24 mouse cellular contexts compared by ENCODE assay signal in the genomic region with DNA sequence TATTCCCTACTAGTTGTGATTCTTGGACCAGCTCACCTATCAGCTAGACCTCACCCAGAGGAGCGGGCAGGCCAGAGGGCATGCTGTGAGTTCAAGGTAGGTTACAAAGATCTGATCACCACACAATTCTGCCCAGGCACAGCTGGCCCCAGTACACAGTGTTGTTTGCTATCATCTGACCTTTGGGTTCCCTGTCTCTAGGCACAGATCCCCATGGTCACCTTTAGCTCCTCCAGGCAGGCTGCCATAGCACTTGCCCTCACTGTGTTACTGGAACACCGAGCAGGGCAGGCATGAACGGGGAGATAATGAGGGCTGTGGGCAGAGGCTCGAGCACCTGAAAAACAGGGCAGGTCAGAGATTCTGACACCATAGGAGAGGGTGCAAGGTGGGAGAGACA. TPM values are rescaled to one million over a fixed set of nuclear protein-coding genes. Genes with fewer than 3 reads are reported as not detected.
DNase-seq lines count a peak whose midpoint lies in the region; ATAC-seq and TF ChIP-seq lines count a peak whose summit lies in the region.
"Had no signal": no experiment of that assay in that cellular context is flagged by ENCODE, and none has a peak within 500 bp of the region (broad histone marks: within the 10 kb centered on the region; RNA-seq: fewer than 3 reads in every experiment).

No protein-coding gene starts in this region.

- no peak overlapping the region for H3K4me2 ChIP-seq in liver, embryonic 11.5 days
- H3K4me2 ChIP-seq: embryonic facial prominence, embryonic 12.5 days; hindbrain, embryonic 14.5 days; limb, embryonic 15.5 days; midbrain, embryonic 13.5 days; neural tube, embryonic 13.5 days; stomach, embryonic 15.5 days had no signal

- no peaks in the 10 kb centered on the region for H3K9me3 ChIP-seq in liver, embryonic 11.5 days (ENCODE audit: control insufficient read depth, low read length)
- H3K9me3 ChIP-seq: embryonic facial prominence, embryonic 12.5 days; G1E; limb, embryonic 15.5 days; midbrain, embryonic 13.5 days; neural tube, embryonic 13.5 days; stomach, embryonic 15.5 days had no signal

- no peak for TF ChIP-seq CTCF in small intestine, adult 2 months (IDR thresholded peaks at IDR 0.05; ENCODE audit: extremely low read depth, insufficient read length, insufficient replicate concordance, low read depth, low read length)
- TF ChIP-seq CTCF in layer of hippocampus, adult 2 months (conservative IDR thresholded peaks at IDR 0.05), result no peak

- TF ChIP-seq POLR2A in small intestine, adult 2 months (IDR thresholded peaks at IDR 0.05; ENCODE audit: low read depth, low read length), result no peak

- peaks cover 6% of the 10 kb centered on the region; the same call in 1 of the 2 replicates for H3K36me3 ChIP-seq in liver, embryonic 11.5 days (ENCODE audit: control insufficient read depth, insufficient read depth, low read length)
- peaks cover 14% of the 10 kb centered on the region for H3K36me3 ChIP-seq in small intestine, adult 2 months (ENCODE audit: control insufficient read depth, insufficient read depth, low read length)

- peaks cover 13% of the 10 kb centered on the region for H3K4me1 ChIP-seq in liver, embryonic 11.5 days (replicated peaks; ENCODE audit: control insufficient read depth, insufficient read depth, low read length)
- peaks cover 10% of the 10 kb centered on the region; the same call in 1 of the 2 replicates for H3K4me1 ChIP-seq in small intestine, adult 2 months (ENCODE audit: control insufficient read depth, insufficient read depth, insufficient read length, low read length)
- H3K4me1 ChIP-seq: embryonic facial prominence, embryonic 12.5 days; limb, embryonic 15.5 days; midbrain, embryonic 13.5 days; neural tube, embryonic 13.5 days; stomach, embryonic 15.5 days had no signal

- no peaks in the 10 kb centered on the region for H3K27me3 ChIP-seq in liver, embryonic 11.5 days (replicated peaks; ENCODE audit: control insufficient read depth, insufficient read depth, low read length)
- H3K27me3 ChIP-seq in small intestine, adult 2 months (ENCODE audit: control insufficient read depth, insufficient read depth, low read length), result no peaks in the 10 kb centered on the region
- H3K27me3 ChIP-seq: embryonic facial prominence, embryonic 12.5 days; limb, embryonic 15.5 days; midbrain, embryonic 13.5 days; neural tube, embryonic 13.5 days; stomach, embryonic 15.5 days had no signal

- H3K27ac ChIP-seq in liver, embryonic 11.5 days (ENCODE audit: low read depth, low read length), result no peak overlapping the region
- H3K27ac ChIP-seq in small intestine, adult 2 months (ENCODE audit: insufficient read depth, low read depth, low read length), result peak overlapping the region; percentile 67
- H3K27ac ChIP-seq in layer of hippocampus, adult 2 months, result no peak overlapping the region
- H3K27ac ChIP-seq: embryonic facial prominence, embryonic 12.5 days; hindbrain, embryonic 14.5 days; kidney, postnatal 0 days; limb, embryonic 15.5 days; midbrain, embryonic 13.5 days; stomach, embryonic 15.5 days had no signal

- H3K4me3 ChIP-seq in liver, embryonic 11.5 days (ENCODE audit: low read depth, low read length), result no peak overlapping the region
- no peak overlapping the region for H3K4me3 ChIP-seq in small intestine, adult 2 months (ENCODE audit: low read depth, low read length)
- no peak overlapping the region for H3K4me3 ChIP-seq in layer of hippocampus, adult 2 months
- H3K4me3 ChIP-seq: embryonic facial prominence, embryonic 12.5 days; limb, embryonic 15.5 days; midbrain, embryonic 13.5 days; neural tube, embryonic 13.5 days; stomach, embryonic 15.5 days had no signal

- peak; percentile 42; the same call in 1 of the 2 replicates for ATAC-seq in liver, embryonic 11.5 days (replicated peaks; ENCODE audit: low FRiP score)
- no peak for ATAC-seq in erythroblast, adult 5-6 weeks (replicated peaks; ENCODE audit: low FRiP score, poor library complexity, severe bottlenecking)
- ATAC-seq: activated CD4-positive, CD25-positive, alpha-beta regulatory T cell, adult 4 months; forebrain, embryonic 16.5 days; midbrain, embryonic 13.5 days had no signal

- DNase-seq in adrenal gland, postnatal 14 days, result peak; percentile 74
- no peak for DNase-seq in adrenal gland, postnatal 4 days (ENCODE audit: low spot score in 2 of 2)
- DNase-seq in heart, adult 9 months (ENCODE audit: low spot score in 2 of 2), result peak; percentile 23 to 43
- DNase-seq in heart, postnatal 4 days, result no peak
- no peak for DNase-seq in liver, embryonic 11.5 days (ENCODE audit: low spot score)
- DNase-seq in layer of hippocampus, adult 2 months (ENCODE audit: low spot score in 2 of 2), result no peak
- DNase-seq: cerebellum, adult 9-11 months; kidney, adult 11 months; lung, postnatal 10 days; right cerebral cortex, postnatal 14 days; thymus, adult 18-20 months; thymus, postnatal 4 days had no signal

- 76% methylated on average over 4 of the region's 4 CpGs for WGBS in liver, embryonic 11.5 days
- 44% methylated on average over 4 of the region's 4 CpGs for WGBS in small intestine, adult 2 months

- H3K9ac ChIP-seq in liver, embryonic 11.5 days (ENCODE audit: low read depth, low read length), result 0 out of 2 replicates have a peak overlapping the region, but pooled peaks have one; percentile 28
- H3K9ac ChIP-seq: embryonic facial prominence, embryonic 12.5 days; hindbrain, embryonic 14.5 days; limb, embryonic 15.5 days; midbrain, embryonic 13.5 days; neural tube, embryonic 13.5 days; stomach, embryonic 15.5 days had no signal

RNA-seq across cellular contexts. Expression of gene Chid1, which starts 22.0 kb away (rescaled TPM):
- total RNA-seq in adrenal gland, postnatal 14 days (2021), result 46.5 and 49.7 TPM in 2 replicates
- total RNA-seq in adrenal gland, postnatal 4 days (2021), result 10 to 100 TPM; 42.4 to 49.2 TPM
- total RNA-seq in heart, postnatal 4 days (2021), result 10 to 100 TPM; 36.5 to 36.6 TPM
- 39.2 and 48.1 TPM in 2 replicates for polyA plus RNA-seq in liver, embryonic 11.5 days (2014; fragmentation: Nextera tagmentation; extraction: Ambion mirVana)
- 21.5 and 30.7 TPM in 2 replicates for polyA plus RNA-seq in small intestine, adult 2 months (2012; rRNA removed)
- 10 to 100 TPM; 83.1 to 85.1 TPM for total RNA-seq in layer of hippocampus, adult 2 months (2021)
- 4.0 and 7.5 TPM in 2 replicates for total RNA-seq in erythroblast, adult 5-6 weeks (2015; ENCODE audit: low replicate concordance)
- total RNA-seq in erythroblast, adult 5-6 weeks (2017; ENCODE audit: low replicate concordance), result 7.5 and 8.1 TPM in 2 replicates

RNA-seq across cellular contexts. Expression of gene Tspan4, which starts 42.6 kb away (rescaled TPM):
- total RNA-seq in adrenal gland, postnatal 14 days (2021), result 49.4 and 58.4 TPM in 2 replicates
- 10 to 100 TPM; 77.9 to 79.6 TPM for total RNA-seq in adrenal gland, postnatal 4 days (2021)
- total RNA-seq in heart, postnatal 4 days (2021), result 10 to 100 TPM; 37.2 to 38.0 TPM
- polyA plus RNA-seq in liver, embryonic 11.5 days (2014; fragmentation: Nextera tagmentation; extraction: Ambion mirVana), result 77.9 and 78.2 TPM in 2 replicates
- polyA plus RNA-seq in small intestine, adult 2 months (2012; rRNA removed), result 15.7 and 16.1 TPM in 2 replicates
- total RNA-seq in layer of hippocampus, adult 2 months (2021), result 10 to 100 TPM; 13.6 to 13.7 TPM
- 0.58 and 1.7 TPM in 2 replicates for total RNA-seq in erythroblast, adult 5-6 weeks (2015; ENCODE audit: low replicate concordance)
- 2.2 and 7.7 TPM in 2 replicates for total RNA-seq in erythroblast, adult 5-6 weeks (2017; ENCODE audit: low replicate concordance)

RNA-seq across cellular contexts. Expression of gene Polr2l, which starts 42.7 kb away (rescaled TPM):
- 74.5 TPM in 2 replicates for total RNA-seq in adrenal gland, postnatal 14 days (2021)
- total RNA-seq in adrenal gland, postnatal 4 days (2021), result 10 to 100 TPM; 57.7 to 61.2 TPM
- total RNA-seq in heart, postnatal 4 days (2021), result 10 to 100 TPM; 49.6 to 52.4 TPM
- polyA plus RNA-seq in liver, embryonic 11.5 days (2014; fragmentation: Nextera tagmentation; extraction: Ambion mirVana), result 95.3 and 104 TPM in 2 replicates
- polyA plus RNA-seq in small intestine, adult 2 months (2012; rRNA removed), result 29.9 and 30.2 TPM in 2 replicates
- total RNA-seq in layer of hippocampus, adult 2 months (2021), result 10 to 100 TPM; 38.7 TPM
- 7.3 and 10.0 TPM in 2 replicates for total RNA-seq in erythroblast, adult 5-6 weeks (2015; ENCODE audit: low replicate concordance)
- 5.4 and 9.5 TPM in 2 replicates for total RNA-seq in erythroblast, adult 5-6 weeks (2017; ENCODE audit: low replicate concordance)

RNA-seq across cellular contexts. Expression of gene Ap2a2, which starts 44.3 kb away (rescaled TPM):
- total RNA-seq in adrenal gland, postnatal 14 days (2021), result 61.0 and 64.0 TPM in 2 replicates
- total RNA-seq in adrenal gland, postnatal 4 days (2021), result 10 to 100 TPM; 75.6 to 81.5 TPM
- total RNA-seq in heart, postnatal 4 days (2021), result 10 to 100 TPM; 61.1 to 61.4 TPM
- polyA plus RNA-seq in liver, embryonic 11.5 days (2014; fragmentation: Nextera tagmentation; extraction: Ambion mirVana), result 94.4 and 102 TPM in 2 replicates
- 49.6 and 109 TPM in 2 replicates for polyA plus RNA-seq in small intestine, adult 2 months (2012; rRNA removed)
- 100 to 1,000 TPM; 226 to 243 TPM for total RNA-seq in layer of hippocampus, adult 2 months (2021)
- 39.9 and 43.4 TPM in 2 replicates for total RNA-seq in erythroblast, adult 5-6 weeks (2015; ENCODE audit: low replicate concordance)
- total RNA-seq in erythroblast, adult 5-6 weeks (2017; ENCODE audit: low replicate concordance), result 59.3 and 64.1 TPM in 2 replicates

RNA-seq across cellular contexts. Expression of gene Cd151, which starts 50.4 kb away (rescaled TPM):
- 199 and 204 TPM in 2 replicates for total RNA-seq in adrenal gland, postnatal 14 days (2021)
- total RNA-seq in adrenal gland, postnatal 4 days (2021), result 100 to 1,000 TPM; 209 to 215 TPM
- 100 to 1,000 TPM; 229 to 230 TPM for total RNA-seq in heart, postnatal 4 days (2021)
- polyA plus RNA-seq in liver, embryonic 11.5 days (2014; fragmentation: Nextera tagmentation; extraction: Ambion mirVana), result 20.6 and 22.3 TPM in 2 replicates
- 209 and 414 TPM in 2 replicates for polyA plus RNA-seq in small intestine, adult 2 months (2012; rRNA removed)
- 10 to 100 TPM; 23.4 to 25.1 TPM for total RNA-seq in layer of hippocampus, adult 2 months (2021)
- 5.2 TPM in 1 of 2 replicates, not detected in the other for total RNA-seq in erythroblast, adult 5-6 weeks (2015; ENCODE audit: low replicate concordance)
- total RNA-seq in erythroblast, adult 5-6 weeks (2017; ENCODE audit: low replicate concordance), result 9.5 and 11.0 TPM in 2 replicates

Comparison
In these comparisons a context has a peak if more than half of its experiments do, and no peak if none do; other contexts are left out.
1. DNase-seq: peak in adrenal gland, postnatal 14 days (single experiment) and heart, adult 9 months (2 of 2); none in adrenal gland, postnatal 4 days (0 of 2), heart, postnatal 4 days (single experiment), liver, embryonic 11.5 days (single experiment) and layer of hippocampus, adult 2 months (0 of 2).